Mouse (Mus musculus) embryonic facial prominence, embryonic 14.5 days (tissue): Measurements from ENCODE around the gene B3gnt8. TPM values are rescaled to one million over a fixed set of nuclear protein-coding genes. Genes with fewer than 3 reads are reported as not detected.
"Not testable (repeated sequence)": the region's sequence is repeated elsewhere in the genome, so short reads cannot be mapped to it uniquely, and the experiment has no call there.

ENCODE experiments used
- ATAC-seq: fragments of 200-750 bp; cut with Nextera tagmentation; 2 replicates; pipeline ENCODE4 v1.8.0; 2017; ENCODE audit warnings: low read depth, moderate number of reproducible peaks, moderate TSS enrichment
- DNase-seq: peaks from one replicate; pipeline ENCODE4 v3.0.0-alpha.2; 2015; ENCODE audit warnings: low spot score
- H3K27ac ChIP-seq: fragments of 300-500 bp; sonication (generic); replicated peaks from 2 replicates; pipeline ENCODE4 v1.5.1; 2014; ENCODE audit warnings: low read depth, mild to moderate bottlenecking, low read length, moderate library complexity
- H3K27me3 ChIP-seq: fragments of 300-500 bp; sonication (generic); replicated peaks from 2 replicates; pipeline ENCODE4 v1.6.1; 2014; ENCODE audit warnings: low read length; ENCODE audit not compliant: control insufficient read depth, insufficient read depth
- H3K36me3 ChIP-seq: fragments of 300-500 bp; sonication (generic); 2 replicates; pipeline ENCODE4 v1.6.1; 2014; ENCODE audit warnings: low read length, mixed read lengths; ENCODE audit not compliant: control insufficient read depth, insufficient read depth
- H3K4me1 ChIP-seq: fragments of 300-500 bp; sonication (generic); 2 replicates; pipeline ENCODE4 v1.6.1; 2014; ENCODE audit warnings: antibody characterized with exemption, low read length; ENCODE audit not compliant: control insufficient read depth, insufficient read depth
- H3K4me2 ChIP-seq: fragments of 300-500 bp; sonication (generic); 2 replicates; pipeline ENCODE4 v1.6.1; 2014; ENCODE audit warnings: low read depth, mild to moderate bottlenecking, low read length, moderate library complexity, mixed read lengths
- H3K4me3 ChIP-seq: fragments of 300-500 bp; sonication (generic); 2 replicates; pipeline ENCODE4 v1.5.1; 2014; ENCODE audit warnings: low read depth, mild to moderate bottlenecking, low read length
- H3K9ac ChIP-seq: fragments of 300-500 bp; sonication (generic); 2 replicates; pipeline ENCODE4 v1.6.1; 2014; ENCODE audit warnings: low read depth, mild to moderate bottlenecking, low read length, moderate library complexity, mixed read lengths
- H3K9me3 ChIP-seq: fragments of 300-500 bp; sonication (generic); 2 replicates; pipeline ENCODE4 v1.6.1; 2016; ENCODE audit warnings: low read length; ENCODE audit not compliant: control insufficient read depth
- WGBS: fragments of 180-500 bp; shearing (Covaris S2); extraction: QIAGEN DNeasy Blood & Tissue Kit; methylation state at CpG from one replicate; pipeline ENCODE4 v1.1.7; 2014; 5-methylcytosine and 5-hydroxymethylcytosine counted together
- polyA plus RNA-seq: library from polyadenylated mRNA; unstranded; fragments of >200 nt; fragmentation: Nextera tagmentation; extraction: Ambion mirVana; gene quantifications from 2 replicates; pipeline ENCODE4 v1.2.1, GENCODE M21; 2014

The B3gnt8 gene
- 5.6 and 5.8 TPM in 2 replicates for polyA plus RNA-seq

GRCm38 (mm10) chr7:25626509-25627430 lies at the start of gene B3gnt8:
Gene B3gnt8, plus strand, starts transcription at chr7:25626654.
- Histone ChIP-seq H3K4me2 (peak within 1 kb of the TSS; percentile 70), H3K4me1 (peaks cover 3% of the 10 kb centered on the region; the same call in 1 of the 2 replicates), H3K9ac (peak within 1 kb of the TSS; percentile 59), H3K27ac (peak within 1 kb of the TSS; percentile 52), H3K9me3 (no peaks in the 10 kb centered on the region), H3K27me3 (no peaks in the 10 kb centered on the region), H3K4me3 (peak within 1 kb of the TSS; percentile 41), H3K36me3 (peaks cover 58% of the 10 kb centered on the region)
- DNase-seq (peak; percentile 54), ATAC-seq (peak; percentile 32; the same call in 1 of the 2 replicates)
- 20% methylated on average over 27 of the region's 29 CpGs for WGBS

- H3K36me3 ChIP-seq, H3K9me3 ChIP-seq, H3K4me3 ChIP-seq, H3K4me2 ChIP-seq, ATAC-seq, DNase-seq, H3K4me1 ChIP-seq, H3K27me3 ChIP-seq, H3K9ac ChIP-seq: not testable (repeated sequence)
- H3K27ac ChIP-seq = peak overlapping the region; percentile 58; the same call in 1 of the 2 replicates
- WGBS = 78% methylated on average over 11 of the region's 14 CpGs
These were observed 49.5 kb upstream of the B3gnt8 start for GRCm38 (mm10) chr7:25576793-25577437.

GRCm38 (mm10) chr7:25579441-25579840 lies 47.0 kb upstream of the B3gnt8 start:
- DNase-seq (no peak), ATAC-seq (no peak)
- Histone ChIP-seq H3K27ac (no peak overlapping the region), H3K4me1 (no peaks in the 10 kb centered on the region), H3K27me3 (no peaks in the 10 kb centered on the region), H3K4me2 (no peak overlapping the region), H3K4me3 (no peak overlapping the region), H3K36me3 (no peaks in the 10 kb centered on the region), H3K9ac (no peak overlapping the region), H3K9me3 (no peaks in the 10 kb centered on the region)
- 80% methylated on average over 10 of the region's 10 CpGs for WGBS

GRCm38 (mm10) chr7:25582301-25582810 lies 44.1 kb upstream of the B3gnt8 start:
- no peaks in the 10 kb centered on the region for H3K9me3 ChIP-seq
- H3K4me3 ChIP-seq = no peak overlapping the region
- no peaks in the 10 kb centered on the region for H3K36me3 ChIP-seq
- no peaks in the 10 kb centered on the region for H3K27me3 ChIP-seq
- H3K4me2 ChIP-seq = no peak overlapping the region
- H3K9ac ChIP-seq = no peak overlapping the region
- no peaks in the 10 kb centered on the region for H3K4me1 ChIP-seq
- no peak for ATAC-seq
- WGBS = 82% methylated on average over 14 of the region's 15 CpGs
- no peak overlapping the region for H3K27ac ChIP-seq
- DNase-seq = no peak

- no peak overlapping the region for H3K4me3 ChIP-seq
- H3K4me1 ChIP-seq = no peaks in the 10 kb centered on the region
- ATAC-seq (no peak), DNase-seq (no peak)
- H3K9ac ChIP-seq = no peak overlapping the region
- 85% methylated on average over 5 of the region's 5 CpGs for WGBS
- H3K27ac ChIP-seq = no peak overlapping the region
- no peak overlapping the region for H3K4me2 ChIP-seq
- H3K27me3 ChIP-seq = no peaks in the 10 kb centered on the region
- H3K36me3 ChIP-seq = no peaks in the 10 kb centered on the region
- no peaks in the 10 kb centered on the region for H3K9me3 ChIP-seq
These were observed 41.8 kb upstream of the B3gnt8 start for GRCm38 (mm10) chr7:25584651-25585050.

GRCm38 (mm10) chr7:25585351-25586204 lies 40.9 kb upstream of the B3gnt8 start:
- ATAC-seq = no peak

DNA sequence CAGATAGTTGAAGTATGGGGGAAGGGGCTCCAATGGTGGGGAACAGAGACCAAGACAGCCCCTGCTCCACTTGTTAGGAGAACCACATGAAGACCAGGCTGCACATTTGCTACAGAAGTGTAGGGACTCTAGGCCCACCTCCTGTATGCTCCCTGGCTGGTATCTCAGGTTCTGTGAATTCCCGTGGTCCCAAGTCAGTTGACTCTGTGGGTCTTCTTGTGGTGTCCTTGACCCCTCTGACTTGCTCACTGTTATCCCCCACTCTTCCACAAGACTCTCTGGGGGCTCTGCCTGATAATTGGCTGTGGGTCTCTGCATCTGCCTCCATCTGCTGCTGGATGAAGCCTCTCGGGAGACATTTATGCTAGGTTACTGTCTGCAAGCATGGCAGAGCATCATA lies 35.2 kb upstream of the B3gnt8 start:
- no peak overlapping the region for H3K4me2 ChIP-seq
- no peaks in the 10 kb centered on the region for H3K36me3 ChIP-seq
- no peak overlapping the region for H3K4me3 ChIP-seq
- no peaks in the 10 kb centered on the region for H3K4me1 ChIP-seq
- H3K9ac ChIP-seq = no peak overlapping the region
- no peak for ATAC-seq
- H3K27ac ChIP-seq = no peak overlapping the region
- H3K9me3 ChIP-seq = no peaks in the 10 kb centered on the region
- no peak for DNase-seq
- no peaks in the 10 kb centered on the region for H3K27me3 ChIP-seq
- 91% methylated on average over 2 of the region's 2 CpGs for WGBS

More at GRCm38 (mm10) chr7:25585351-25586204, 40.9 kb upstream of the B3gnt8 start:
- no peak for DNase-seq
- 76% methylated on average over 9 of the region's 9 CpGs for WGBS
- Histone ChIP-seq H3K4me1 (no peaks in the 10 kb centered on the region), H3K9me3 (no peaks in the 10 kb centered on the region), H3K27me3 (no peaks in the 10 kb centered on the region), H3K27ac (no peak overlapping the region), H3K4me2 (no peak overlapping the region), H3K4me3 (no peak overlapping the region), H3K9ac (no peak overlapping the region), H3K36me3 (no peaks in the 10 kb centered on the region)

GRCm38 (mm10) chr7:25593859-25594258 lies 32.6 kb upstream of the B3gnt8 start:
- 73% methylated on average over 3 of the region's 3 CpGs for WGBS
- Histone ChIP-seq H3K9me3 (no peaks in the 10 kb centered on the region), H3K4me2 (no peak overlapping the region), H3K4me3 (no peak overlapping the region), H3K9ac (no peak overlapping the region), H3K27me3 (no peaks in the 10 kb centered on the region), H3K27ac (no peak overlapping the region), H3K36me3 (no peaks in the 10 kb centered on the region), H3K4me1 (no peaks in the 10 kb centered on the region)
- DNase-seq (no peak), ATAC-seq (no peak)
